Mouse (Mus musculus) erythroblast, adult 5-6 weeks (primary cell): ENCODE results near the gene Ddx5. TPM values are rescaled to one million over a fixed set of nuclear protein-coding genes. Genes with fewer than 3 reads are reported as not detected.

Source experiments
- ATAC-seq: replicated peaks from 2 replicates; pipeline ENCODE4 v1.8.0; 2016; ENCODE audit warnings: moderate number of reproducible peaks, mild to moderate bottlenecking, moderate TSS enrichment, inconsistent platforms; ENCODE audit not compliant: poor library complexity, low FRiP score, severe bottlenecking
- total RNA-seq, 2 experiments: library from RNA; stranded (forward) in 1 of 2; stranded (reverse) in 1 of 2; fragments of 150-400 nt in 1 of 2; fragments of 200-764, 138-1000 nt in 1 of 2; gene quantifications; 2 replicates each; pipeline versions ENCODE4 v1.2.3 to v1.2.4; 2015 to 2017; ENCODE audit warnings: low replicate concordance in 2 of 2

The Ddx5 gene
- total RNA-seq, 2 experiments from 2014 or later, result 476 to 906 TPM

GRCm38 (mm10) chr11:106730714-106731113 is 58.3 kb downstream of the Ddx5 start:
- ATAC-seq, result no peak

Other genes with a start within 250 kb of the Ddx5 start
- 8.6 and 10.0 TPM in 2 replicates for gene Tex2, start 175.8 kb downstream of the Ddx5 start, total RNA-seq (2015; ENCODE audit: low replicate concordance)
- gene Tex2, start 175.8 kb downstream of the Ddx5 start, total RNA-seq (2017; ENCODE audit: low replicate concordance), result 17.5 and 18.0 TPM in 2 replicates
- gene Pecam1, start 38.6 kb downstream of the Ddx5 start, total RNA-seq (2015; ENCODE audit: low replicate concordance), result 5.0 and 11.0 TPM in 2 replicates
- gene Pecam1, start 38.6 kb downstream of the Ddx5 start, total RNA-seq (2017; ENCODE audit: low replicate concordance), result 4.0 and 5.0 TPM in 2 replicates
- gene Milr1, start 38.0 kb downstream of the Ddx5 start, total RNA-seq (2015; ENCODE audit: low replicate concordance), result 11.0 and 24.5 TPM in 2 replicates
- 12.7 and 20.4 TPM in 2 replicates for gene Milr1, start 38.0 kb downstream of the Ddx5 start, total RNA-seq (2017; ENCODE audit: low replicate concordance)
- 8.2 and 9.6 TPM in 2 replicates for gene Polg2, start 9.6 kb downstream of the Ddx5 start, total RNA-seq (2015; ENCODE audit: low replicate concordance)
- gene Polg2, start 9.6 kb downstream of the Ddx5 start, total RNA-seq (2017; ENCODE audit: low replicate concordance), result 9.9 and 22.7 TPM in 2 replicates
- 41.6 and 43.0 TPM in 2 replicates for gene Cep95, start 67 bp upstream of the Ddx5 start, total RNA-seq (2015; ENCODE audit: low replicate concordance)
- gene Cep95, start 67 bp upstream of the Ddx5 start, total RNA-seq (2017; ENCODE audit: low replicate concordance), result 31.8 and 52.7 TPM in 2 replicates
- gene Smurf2, start 131.5 kb upstream of the Ddx5 start, total RNA-seq (2015; ENCODE audit: low replicate concordance), result 4.4 and 6.9 TPM in 2 replicates
- 7.7 and 8.5 TPM in 2 replicates for gene Smurf2, start 131.5 kb upstream of the Ddx5 start, total RNA-seq (2017; ENCODE audit: low replicate concordance)
- 125 and 127 TPM in 2 replicates for gene Kpna2, start 210.4 kb upstream of the Ddx5 start, total RNA-seq (2015; ENCODE audit: low replicate concordance)
- gene Kpna2, start 210.4 kb upstream of the Ddx5 start, total RNA-seq (2017; ENCODE audit: low replicate concordance), result 63.3 and 88.5 TPM in 2 replicates
- gene 1810010H24Rik, start 236.5 kb upstream of the Ddx5 start, total RNA-seq (2015; ENCODE audit: low replicate concordance), result 1.3 TPM in 1 of 2 replicates, not detected in the other
- gene 1810010H24Rik, start 236.5 kb upstream of the Ddx5 start, total RNA-seq (2017; ENCODE audit: low replicate concordance), result not detected in 2 replicates